Mouse (Mus musculus): Measurements from ENCODE around the gene Arfgap2. TPM values are rescaled to one million over a fixed set of nuclear protein-coding genes. Genes with fewer than 3 reads are reported as not detected.

Arfgap2 gene
- polyA plus RNA-seq, 1 experiment from 2014 or later: 86.6 TPM

GRCm38 (mm10) chr2:91243416-91243815, 21.4 kb upstream of the Arfgap2 start:
- H3K4me2 ChIP-seq: no peak overlapping the region
- DNase-seq (ENCODE audit: low spot score, missing footprints) (no peak), ATAC-seq (ENCODE audit: low FRiP score) (no peak)
- no peaks in the 10 kb centered on the region; the same call in 1 of the 2 replicates for H3K4me1 ChIP-seq (ENCODE audit: control insufficient read depth, insufficient read depth, low read length)
- H3K9ac ChIP-seq (ENCODE audit: low read length): no peak overlapping the region
- H3K9me3 ChIP-seq (ENCODE audit: control insufficient read depth, low read length): no peaks in the 10 kb centered on the region
- no peak overlapping the region for H3K27ac ChIP-seq (ENCODE audit: low read depth, low read length)
- H3K4me3 ChIP-seq (ENCODE audit: low read depth, low read length): no peak overlapping the region
- 68% methylated on average over 3 of the region's 3 CpGs for WGBS
- no peaks in the 10 kb centered on the region for H3K27me3 ChIP-seq (ENCODE audit: control insufficient read depth, insufficient read depth, low read length)
- H3K36me3 ChIP-seq (ENCODE audit: control insufficient read depth, insufficient read depth, low read length): no peaks in the 10 kb centered on the region

- H3K36me3 ChIP-seq (ENCODE audit: control insufficient read depth, insufficient read depth, low read length): no peaks in the 10 kb centered on the region
- no peaks in the 10 kb centered on the region for H3K9me3 ChIP-seq (ENCODE audit: control insufficient read depth, low read length)
- ATAC-seq (ENCODE audit: low FRiP score): no peak
- no peak overlapping the region for H3K27ac ChIP-seq (ENCODE audit: low read depth, low read length)
- H3K27me3 ChIP-seq (ENCODE audit: control insufficient read depth, insufficient read depth, low read length): no peaks in the 10 kb centered on the region
- no peak overlapping the region for H3K9ac ChIP-seq (ENCODE audit: low read length)
- 81% methylated on average over 5 of the region's 5 CpGs for WGBS
- H3K4me1 ChIP-seq (ENCODE audit: control insufficient read depth, insufficient read depth, low read length): no peaks in the 10 kb centered on the region; the same call in 1 of the 2 replicates
- DNase-seq (ENCODE audit: low spot score, missing footprints): no peak
- no peak overlapping the region for H3K4me3 ChIP-seq (ENCODE audit: low read depth, low read length)
- H3K4me2 ChIP-seq: no peak overlapping the region
These were observed 20.1 kb upstream of the Arfgap2 start for GRCm38 (mm10) chr2:91244557-91245228.

- 85% methylated on average over 4 of the region's 4 CpGs for WGBS
- DNase-seq (ENCODE audit: low spot score, missing footprints) (no peak), ATAC-seq (ENCODE audit: low FRiP score) (no peak)
- Histone ChIP-seq H3K4me2 (no peak overlapping the region), H3K4me1 (ENCODE audit: control insufficient read depth, insufficient read depth, low read length) (no peaks in the 10 kb centered on the region; the same call in 1 of the 2 replicates), H3K4me3 (ENCODE audit: low read depth, low read length) (no peak overlapping the region), H3K27me3 (ENCODE audit: control insufficient read depth, insufficient read depth, low read length) (no peaks in the 10 kb centered on the region), H3K27ac (ENCODE audit: low read depth, low read length) (no peak overlapping the region), H3K36me3 (ENCODE audit: control insufficient read depth, insufficient read depth, low read length) (no peaks in the 10 kb centered on the region), H3K9me3 (ENCODE audit: control insufficient read depth, low read length) (no peaks in the 10 kb centered on the region), H3K9ac (ENCODE audit: low read length) (no peak overlapping the region)
These were observed 16.4 kb upstream of the Arfgap2 start for GRCm38 (mm10) chr2:91248366-91248765.

- WGBS: 77% methylated on average over 4 of the region's 4 CpGs
- no peak overlapping the region for H3K4me2 ChIP-seq
These were observed 12.8 kb upstream of the Arfgap2 start for GRCm38 (mm10) chr2:91252001-91252400.

GRCm38 (mm10) chr2:91252512-91252911, 12.3 kb upstream of the Arfgap2 start:
- ATAC-seq (ENCODE audit: low FRiP score) (no peak), DNase-seq (ENCODE audit: low spot score, missing footprints) (no peak)
- Histone ChIP-seq H3K4me2 (no peak overlapping the region), H3K4me1 (ENCODE audit: control insufficient read depth, insufficient read depth, low read length) (peaks cover 17% of the 10 kb centered on the region), H3K36me3 (ENCODE audit: control insufficient read depth, insufficient read depth, low read length) (no peaks in the 10 kb centered on the region), H3K9me3 (ENCODE audit: control insufficient read depth, low read length) (no peaks in the 10 kb centered on the region), H3K27me3 (ENCODE audit: control insufficient read depth, insufficient read depth, low read length) (peaks cover 6% of the 10 kb centered on the region; the same call in 1 of the 2 replicates), H3K4me3 (ENCODE audit: low read depth, low read length) (no peak overlapping the region), H3K27ac (ENCODE audit: low read depth, low read length) (no peak overlapping the region), H3K9ac (ENCODE audit: low read length) (no peak overlapping the region)
- WGBS: 64% methylated on average over 4 of the region's 4 CpGs

More at GRCm38 (mm10) chr2:91252001-91252400, 12.8 kb upstream of the Arfgap2 start:
- ATAC-seq (ENCODE audit: low FRiP score) (no peak), DNase-seq (ENCODE audit: low spot score, missing footprints) (no peak)
- Histone ChIP-seq H3K9me3 (ENCODE audit: control insufficient read depth, low read length) (no peaks in the 10 kb centered on the region), H3K9ac (ENCODE audit: low read length) (no peak overlapping the region), H3K27ac (ENCODE audit: low read depth, low read length) (no peak overlapping the region), H3K4me1 (ENCODE audit: control insufficient read depth, insufficient read depth, low read length) (peaks cover 14% of the 10 kb centered on the region), H3K4me3 (ENCODE audit: low read depth, low read length) (no peak overlapping the region), H3K27me3 (ENCODE audit: control insufficient read depth, insufficient read depth, low read length) (peaks cover 6% of the 10 kb centered on the region; the same call in 1 of the 2 replicates), H3K36me3 (ENCODE audit: control insufficient read depth, insufficient read depth, low read length) (no peaks in the 10 kb centered on the region)

GRCm38 (mm10) chr2:91254725-91255380, 9.9 kb upstream of the Arfgap2 start:
- Histone ChIP-seq H3K27ac (ENCODE audit: low read depth, low read length) (no peak overlapping the region), H3K9me3 (ENCODE audit: control insufficient read depth, low read length) (no peaks in the 10 kb centered on the region), H3K4me1 (ENCODE audit: control insufficient read depth, insufficient read depth, low read length) (peaks cover 26% of the 10 kb centered on the region), H3K27me3 (ENCODE audit: control insufficient read depth, insufficient read depth, low read length) (peaks cover 6% of the 10 kb centered on the region; the same call in 1 of the 2 replicates), H3K36me3 (ENCODE audit: control insufficient read depth, insufficient read depth, low read length) (no peaks in the 10 kb centered on the region), H3K9ac (ENCODE audit: low read length) (no peak overlapping the region), H3K4me2 (peak overlapping the region; percentile 91; the same call in 1 of the 2 replicates), H3K4me3 (ENCODE audit: low read depth, low read length) (no peak overlapping the region)
- WGBS: 37% methylated on average over 8 of the region's 8 CpGs
- no peak for ATAC-seq (ENCODE audit: low FRiP score)
- DNase-seq (ENCODE audit: low spot score, missing footprints): no peak

GRCm38 (mm10) chr2:91255661-91256150, 9.1 kb upstream of the Arfgap2 start, which contains the start of gene Pacsin3:
TSS of gene Pacsin3 (plus strand) at chr2:91255954.
- peak; percentile 95 for DNase-seq (ENCODE audit: low spot score, missing footprints)
- peak within 1 kb of the TSS; percentile 62 for H3K4me3 ChIP-seq (ENCODE audit: low read depth, low read length)
- H3K9me3 ChIP-seq (ENCODE audit: control insufficient read depth, low read length): no peaks in the 10 kb centered on the region
- peaks cover 26% of the 10 kb centered on the region for H3K4me1 ChIP-seq (ENCODE audit: control insufficient read depth, insufficient read depth, low read length)
- ATAC-seq (ENCODE audit: low FRiP score): peak; percentile 45
- no peak within 1 kb of the TSS; the same call in 1 of the 2 replicates for H3K27ac ChIP-seq (ENCODE audit: low read depth, low read length)
- peak within 1 kb of the TSS; percentile 91 for H3K4me2 ChIP-seq
- H3K36me3 ChIP-seq (ENCODE audit: control insufficient read depth, insufficient read depth, low read length): no peaks in the 10 kb centered on the region
- WGBS: 1% methylated on average over 27 of the region's 27 CpGs
- peak within 1 kb of the TSS; percentile 74 for H3K9ac ChIP-seq (ENCODE audit: low read length)
- H3K27me3 ChIP-seq (ENCODE audit: control insufficient read depth, insufficient read depth, low read length): peaks cover 6% of the 10 kb centered on the region; the same call in 1 of the 2 replicates

GRCm38 (mm10) chr2:91256256-91257125, 8.3 kb upstream of the Arfgap2 start:
- Histone ChIP-seq H3K27me3 (ENCODE audit: control insufficient read depth, insufficient read depth, low read length) (peaks cover 6% of the 10 kb centered on the region; the same call in 1 of the 2 replicates), H3K36me3 (ENCODE audit: control insufficient read depth, insufficient read depth, low read length) (no peaks in the 10 kb centered on the region), H3K4me3 (ENCODE audit: low read depth, low read length) (peak overlapping the region; percentile 62), H3K27ac (ENCODE audit: low read depth, low read length) (no peak overlapping the region; the same call in 1 of the 2 replicates), H3K9me3 (ENCODE audit: control insufficient read depth, low read length) (no peaks in the 10 kb centered on the region), H3K4me2 (peak overlapping the region; percentile 91), H3K9ac (ENCODE audit: low read length) (peak overlapping the region; percentile 74), H3K4me1 (ENCODE audit: control insufficient read depth, insufficient read depth, low read length) (peaks cover 26% of the 10 kb centered on the region)
- peak; percentile 96 for DNase-seq (ENCODE audit: low spot score, missing footprints)
- WGBS: under 1% methylated on average over 51 of the region's 52 CpGs
- peak; percentile 66 for ATAC-seq (ENCODE audit: low FRiP score)
